Mouse (Mus musculus) monocyte, adult 5-6 weeks (primary cell): ENCODE results near the gene Ubxn11. TPM values are rescaled to one million over a fixed set of nuclear protein-coding genes. Genes with fewer than 3 reads are reported as not detected.

Source experiments
- ATAC-seq: fragments of 153-309, 156-312 bp; replicated peaks from 2 replicates; pipeline ENCODE4 v1.8.0; 2017; ENCODE audit warnings: mild to moderate bottlenecking; ENCODE audit not compliant: low TSS enrichment, insufficient number of reproducible peaks, severe bottlenecking, poor library complexity, low FRiP score
- total RNA-seq: library from RNA; stranded (forward); fragments of 200-1000, 200-491, 200-594 nt; gene quantifications from 3 replicates; pipeline ENCODE4 v1.2.3, GENCODE M21; 2017

Gene Ubxn11
- total RNA-seq, 1 experiment from 2014 or later: 8.5 TPM

DNA sequence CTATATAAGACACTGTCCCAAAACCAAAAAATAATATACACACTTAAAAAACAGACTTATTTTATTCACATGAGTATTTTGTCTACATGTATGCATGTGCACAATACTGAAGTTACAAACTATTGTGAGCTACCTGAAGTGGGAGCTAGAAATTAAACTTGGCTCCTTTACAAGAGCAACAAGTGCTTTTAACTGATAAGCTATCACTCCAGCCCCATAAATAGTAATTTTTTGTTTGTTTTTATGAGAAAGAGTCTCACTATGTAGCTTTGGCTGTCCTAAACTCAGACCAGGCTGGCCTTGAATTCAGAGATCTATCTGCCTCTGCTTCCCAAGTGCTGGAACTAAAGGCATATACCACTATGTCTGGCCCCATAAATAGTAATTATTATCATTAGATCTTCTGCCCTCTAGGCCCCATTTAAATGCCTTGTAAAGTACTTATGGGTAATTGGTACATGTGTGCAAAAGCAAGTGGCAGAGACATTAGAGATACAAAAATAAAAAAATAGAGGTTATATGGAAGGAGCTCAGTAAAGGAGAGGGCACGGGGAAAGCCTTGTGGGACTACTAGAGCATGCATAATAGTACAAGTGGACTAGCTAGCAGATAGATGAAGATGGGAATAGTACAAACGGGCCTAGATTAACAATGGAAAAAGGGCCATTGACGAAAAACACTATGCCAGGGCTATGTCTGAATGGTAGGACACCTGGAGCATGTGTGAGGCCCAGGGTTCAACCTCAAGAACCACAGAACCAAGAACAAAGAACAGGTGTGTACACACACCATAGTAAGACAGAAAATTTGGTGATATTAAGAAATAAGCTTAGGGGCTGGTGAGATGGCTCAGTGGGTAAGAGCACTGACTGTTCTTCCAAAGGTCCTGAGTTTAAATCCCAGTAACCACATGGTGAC is 63.4 kb downstream of the Ubxn11 start:
- 0 out of 2 replicates have a peak, but pooled peaks have one; percentile 27 for ATAC-seq

DNA sequence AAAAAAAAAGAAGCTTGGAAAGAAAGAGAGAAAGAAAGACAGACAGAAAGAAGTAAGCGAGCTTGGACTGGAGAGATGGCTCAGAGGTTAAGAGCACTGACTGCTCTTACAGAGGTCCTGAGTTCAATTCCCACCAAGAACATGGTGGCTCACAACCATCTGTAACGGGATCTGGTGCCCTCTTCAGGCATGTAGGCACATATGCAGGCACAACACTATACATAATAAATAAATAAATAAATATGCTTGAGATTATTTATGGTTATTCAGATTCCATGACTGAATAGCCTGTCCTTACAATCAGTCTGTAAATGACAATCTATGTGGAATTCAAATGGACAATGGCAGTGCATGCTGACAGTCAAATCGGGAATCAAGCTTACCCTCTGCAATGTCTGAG is 64.5 kb downstream of the Ubxn11 start:
- peak; percentile 71 for ATAC-seq

GRCm38 (mm10) chr4:134172391-134172790 is 70.0 kb downstream of the Ubxn11 start:
- ATAC-seq: no peak

Other genes with a start within 250 kb of the Ubxn11 start
- gene Rps6ka1, start 214.8 kb upstream of the Ubxn11 start, total RNA-seq: 122 to 151 TPM (median 138 TPM) in 3 replicates
- 118 to 170 TPM (median 138 TPM) in 3 replicates for gene Hmgn2, start 133.9 kb upstream of the Ubxn11 start, total RNA-seq
- gene Dhdds, start 101.7 kb upstream of the Ubxn11 start, total RNA-seq: 11.2 to 17.2 TPM (median 16.3 TPM) in 3 replicates
- gene Lin28a, start 83.7 kb upstream of the Ubxn11 start, total RNA-seq: 0.19 TPM in 1 of 3 replicates, not detected in the others
- 0.64 TPM in 1 of 3 replicates, not detected in the others for gene Zfp683, start 48.7 kb upstream of the Ubxn11 start, total RNA-seq
- 0.48 to 3.1 TPM (median 0.64 TPM) in 3 replicates for gene Crybg2, start 41.8 kb upstream of the Ubxn11 start, total RNA-seq
- 1,277 to 1,906 TPM (median 1,626 TPM) in 3 replicates for gene Cd52, start 7.5 kb upstream of the Ubxn11 start, total RNA-seq
- 320 to 400 TPM (median 328 TPM) in 3 replicates for gene Sh3bgrl3, start 26.2 kb downstream of the Ubxn11 start, total RNA-seq
- gene Cep85, start 84.5 kb downstream of the Ubxn11 start, total RNA-seq: 21.6 to 36.1 TPM (median 24.2 TPM) in 3 replicates
- not detected in 3 replicates for gene Gm7534, start 100.4 kb downstream of the Ubxn11 start, total RNA-seq
- gene Catsper4, start 124.8 kb downstream of the Ubxn11 start, total RNA-seq: not detected in 3 replicates
- gene Cnksr1, start 135.8 kb downstream of the Ubxn11 start, total RNA-seq: not detected in 3 replicates
- 1.4 TPM in 1 of 3 replicates, not detected in the others for gene E130218I03Rik, start 141.1 kb downstream of the Ubxn11 start, total RNA-seq
- 2.8 to 8.7 TPM (median 6.0 TPM) in 3 replicates for gene Zfp593, start 143.0 kb downstream of the Ubxn11 start, total RNA-seq
- not detected in 3 replicates for gene Gm30191, start 144.4 kb downstream of the Ubxn11 start, total RNA-seq
- not detected in 3 replicates for gene Grrp1, start 151.5 kb downstream of the Ubxn11 start, total RNA-seq
- 14.7 to 25.2 TPM (median 21.5 TPM) in 3 replicates for gene Pdik1l, start 185.3 kb downstream of the Ubxn11 start, total RNA-seq
- gene Trim63, start 212.6 kb downstream of the Ubxn11 start, total RNA-seq: not detected in 3 replicates
- gene Slc30a2, start 240.6 kb downstream of the Ubxn11 start, total RNA-seq: not detected in 3 replicates